Mouse (Mus musculus) cerebellum, adult (tissue): ENCODE results near the gene Hist1h2bh.
"Not testable (repeated sequence)": the region's sequence is repeated elsewhere in the genome, so short reads cannot be mapped to it uniquely, and the experiment has no call there.

Experiments used
- ATAC-seq: cut with Nextera tagmentation; 2 replicates; pipeline ENCODE4 v1.9.2; 2017; ENCODE audit warnings: mild to moderate bottlenecking, moderate library complexity, mixed read lengths; ENCODE audit not compliant: insufficient number of reproducible peaks, low FRiP score, low TSS enrichment

Hist1h2bh gene

GRCm38 (mm10) chr13:23542999-23543607 is at the start of gene Hist1h2bh:
Gene Hist1h2bh, minus strand, starts transcription at chr13:23543392.
- ATAC-seq = peak; percentile 93

GRCm38 (mm10) chr13:23592614-23593013 is 49.4 kb upstream of the Hist1h2bh start:
- ATAC-seq = peak; percentile 45; the same call in 1 of the 2 replicates

GRCm38 (mm10) chr13:23591886-23592285 is 48.7 kb upstream of the Hist1h2bh start:
- ATAC-seq = not testable (repeated sequence)

- no peak for ATAC-seq
Observed at GRCm38 (mm10) chr13:23591206-23591605, 48.0 kb upstream of the Hist1h2bh start.

- ATAC-seq = no peak
Observed at GRCm38 (mm10) chr13:23586940-23587225, 43.7 kb upstream of the Hist1h2bh start.

GRCm38 (mm10) chr13:23586099-23586939 is 43.1 kb upstream of the Hist1h2bh start:
- no peak for ATAC-seq

- peak; percentile 91 for ATAC-seq
Observed at GRCm38 (mm10) chr13:23585442-23586098, 42.4 kb upstream of the Hist1h2bh start.

- no peak for ATAC-seq
Observed at GRCm38 (mm10) chr13:23585029-23585441, 41.8 kb upstream of the Hist1h2bh start.

GRCm38 (mm10) chr13:23584331-23584730 is 41.1 kb upstream of the Hist1h2bh start:
- no peak for ATAC-seq

GRCm38 (mm10) chr13:23583387-23584068 is 40.3 kb upstream of the Hist1h2bh start:
- ATAC-seq = no peak

- no peak for ATAC-seq
Observed at GRCm38 (mm10) chr13:23582219-23583056, 39.2 kb upstream of the Hist1h2bh start.

GRCm38 (mm10) chr13:23581408-23582218 is 38.4 kb upstream of the Hist1h2bh start, which contains the start of gene Hist1h4d:
Gene Hist1h4d, plus strand, starts transcription at chr13:23581598.
- ATAC-seq = peak; percentile 89

GRCm38 (mm10) chr13:23577835-23578234 is 34.6 kb upstream of the Hist1h2bh start:
- ATAC-seq = no peak

- no peak for ATAC-seq
Observed at GRCm38 (mm10) chr13:23576906-23577639, 33.9 kb upstream of the Hist1h2bh start.

GRCm38 (mm10) chr13:23576351-23576881 is 33.2 kb upstream of the Hist1h2bh start:
- ATAC-seq = no peak

- not testable (repeated sequence) for ATAC-seq
Observed at GRCm38 (mm10) chr13:23575864-23576313, 32.7 kb upstream of the Hist1h2bh start.

- no peak for ATAC-seq
Observed at GRCm38 (mm10) chr13:23575271-23575851, 32.2 kb upstream of the Hist1h2bh start, which contains the start of gene Hist1h3d. Gene Hist1h3d, plus strand, starts transcription at chr13:23575763.
